Mouse (Mus musculus) spleen, embryonic (tissue): ENCODE data around the gene Galntl5.
"Not testable (repeated sequence)": the region's sequence is repeated elsewhere in the genome, so short reads cannot be mapped to it uniquely, and the experiment has no call there.

Experiments used
- CTCF ChIA-PET: fragments of 350-600 bp; sonication (Branson Sonifier 250); formaldehyde crosslinking; loops from one replicate; lab custom pipeline; 2022; lab: Charles Lee

Gene Galntl5

DNA sequence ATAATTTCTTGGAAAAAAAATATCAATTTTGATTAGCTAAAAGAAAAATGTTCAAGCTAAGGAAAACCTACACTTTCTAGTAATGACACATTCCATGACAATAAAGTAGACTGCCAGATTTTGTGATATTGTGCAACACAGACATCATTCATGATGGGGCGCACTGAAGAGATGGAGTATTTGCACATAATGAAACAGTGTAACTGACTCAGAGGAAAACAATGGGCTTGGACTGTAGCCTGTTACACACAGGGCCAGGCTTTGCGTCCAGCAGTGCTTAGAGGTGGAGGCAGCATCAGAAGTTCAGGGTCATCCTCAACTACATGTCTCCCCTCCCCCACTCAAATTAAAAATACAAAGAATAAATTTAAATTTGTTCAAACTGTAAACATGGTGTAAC is 9.3 kb downstream of the Galntl5 start:
- CTCF ChIA-PET, result no interaction called here

DNA sequence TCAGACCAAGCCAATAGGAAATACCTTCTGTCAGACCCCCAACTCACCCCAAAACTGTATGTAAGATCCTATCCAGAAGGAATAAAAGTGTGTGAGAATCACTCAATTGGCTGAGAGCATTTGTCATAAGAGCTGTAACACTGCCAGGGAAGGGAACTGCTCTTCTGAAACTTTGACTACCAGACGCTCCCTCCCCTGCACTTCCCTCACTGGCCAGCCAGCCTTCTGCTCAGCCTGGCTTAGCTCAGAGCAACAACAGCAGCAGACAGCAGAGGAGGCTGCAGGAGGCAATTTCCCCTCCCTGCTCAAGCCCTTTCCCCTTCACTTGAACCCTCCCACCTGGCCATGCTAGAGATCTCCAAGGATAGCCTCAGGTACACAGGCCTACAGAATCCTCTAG is 30.6 kb downstream of the Galntl5 start:
- CTCF ChIA-PET, result no interaction called here

DNA sequence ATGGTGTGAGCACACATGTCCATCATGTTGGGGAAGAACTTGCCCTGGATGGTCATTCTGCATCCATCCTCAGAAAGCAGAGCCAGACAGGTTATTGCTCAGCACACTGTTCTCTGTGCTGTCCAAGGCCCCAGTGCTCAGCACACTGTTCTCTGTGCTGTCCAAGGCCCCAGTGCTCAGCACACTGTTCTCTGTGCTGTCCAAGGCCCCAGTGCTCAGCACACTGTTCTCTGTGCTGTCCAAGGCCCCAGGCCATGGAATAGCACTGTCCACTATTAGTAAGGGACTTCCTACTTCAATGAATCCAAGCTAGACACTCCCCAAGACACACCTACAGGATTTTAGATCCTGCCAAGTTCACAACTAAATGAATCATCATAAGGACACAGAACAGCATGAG is 32.0 kb downstream of the Galntl5 start:
- CTCF ChIA-PET, result not testable (repeated sequence)

DNA sequence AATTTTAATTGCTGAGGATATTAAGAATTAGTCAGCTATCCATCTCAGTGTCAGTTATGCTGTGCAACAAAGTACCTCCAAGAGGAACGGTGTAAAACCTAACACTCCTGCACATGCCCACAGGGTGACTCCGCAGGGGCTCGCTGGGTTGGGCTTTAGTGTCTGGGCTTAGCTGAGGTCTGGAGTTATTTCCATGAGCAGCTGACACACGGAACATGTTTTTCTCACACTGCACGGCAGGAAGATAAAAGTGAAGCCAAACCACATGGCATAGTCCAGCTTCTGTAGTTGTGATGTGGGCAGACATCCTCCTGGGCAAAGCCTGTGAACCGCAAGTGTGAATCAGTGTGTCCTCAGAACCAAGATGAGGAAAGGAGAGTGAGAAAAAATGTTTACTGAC is 33.7 kb downstream of the Galntl5 start:
- CTCF ChIA-PET, result no interaction called here

DNA sequence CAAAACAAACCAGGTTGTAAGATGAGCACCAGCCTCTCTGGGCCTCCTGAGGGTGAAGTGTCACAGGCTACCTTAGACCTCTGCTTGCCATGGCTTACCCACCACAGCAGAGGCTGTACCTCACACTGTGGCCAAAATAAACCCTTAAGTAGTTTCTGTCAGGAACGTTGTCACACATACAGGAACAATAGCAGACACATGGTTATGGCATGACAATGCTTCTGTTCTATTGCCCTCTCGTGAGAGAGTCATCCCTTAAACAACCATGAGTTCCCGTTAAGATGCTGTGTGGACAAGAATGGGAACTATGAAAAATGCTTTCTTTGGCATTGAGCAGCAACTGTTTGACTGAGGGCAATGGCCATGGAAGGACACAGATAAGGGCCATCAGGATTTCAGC is 40.3 kb downstream of the Galntl5 start, which contains the start of gene Galnt11:
TSS of gene Galnt11 (plus strand) at position 301 of the 400 bp plus-strand sequence.
- CTCF ChIA-PET, result no interaction called here

DNA sequence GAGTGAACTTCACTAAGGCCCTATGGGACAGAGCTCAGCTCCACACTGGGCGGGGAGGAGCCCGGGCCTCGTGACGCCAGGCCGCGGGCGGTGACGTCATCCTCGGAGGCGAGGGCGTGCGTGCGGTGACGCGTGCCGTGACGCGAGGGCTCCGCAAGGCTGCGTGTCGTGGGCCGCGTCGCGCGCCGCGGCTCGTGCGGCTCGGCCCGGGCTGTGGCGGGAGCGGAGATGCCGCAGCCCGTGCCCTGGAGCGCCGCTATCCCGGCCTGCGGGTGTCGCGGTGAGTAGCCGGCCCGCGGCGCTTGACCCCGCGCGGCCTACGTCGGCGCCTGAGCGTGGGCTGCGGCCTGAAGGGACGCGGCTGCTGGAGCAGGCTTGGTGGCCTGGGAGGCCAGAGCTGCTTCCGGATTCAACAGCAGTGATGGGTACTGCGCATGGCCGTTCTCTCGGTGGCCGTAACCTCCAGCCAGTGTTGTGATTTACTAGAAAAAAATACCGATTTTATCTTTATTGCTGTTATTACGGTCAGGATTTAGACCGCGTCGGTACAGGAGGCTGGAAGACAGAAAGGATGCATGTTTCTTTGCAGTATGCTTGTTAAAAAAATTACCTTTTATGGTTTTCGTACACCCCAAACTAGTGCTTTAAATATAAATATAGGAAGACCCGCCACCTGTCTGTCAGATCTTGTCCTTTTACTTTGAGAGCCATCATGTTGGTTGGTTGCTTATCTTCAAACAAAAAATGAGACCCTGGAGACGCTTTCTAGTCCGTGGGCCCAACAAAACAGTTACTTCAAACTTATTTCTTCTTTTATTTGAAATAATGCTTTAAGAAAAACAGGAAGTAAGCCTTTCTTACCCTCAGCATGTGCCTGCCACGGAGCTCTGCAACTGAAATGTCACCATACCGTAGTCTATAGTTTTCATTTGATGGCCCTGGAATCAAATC is 41.8 kb downstream of the Galntl5 start, which contains the start of gene E130116L18Rik:
TSS of gene E130116L18Rik (minus strand) at position 402 of the 951 bp plus-strand sequence.
- CTCF ChIA-PET, result no interaction called here

DNA sequence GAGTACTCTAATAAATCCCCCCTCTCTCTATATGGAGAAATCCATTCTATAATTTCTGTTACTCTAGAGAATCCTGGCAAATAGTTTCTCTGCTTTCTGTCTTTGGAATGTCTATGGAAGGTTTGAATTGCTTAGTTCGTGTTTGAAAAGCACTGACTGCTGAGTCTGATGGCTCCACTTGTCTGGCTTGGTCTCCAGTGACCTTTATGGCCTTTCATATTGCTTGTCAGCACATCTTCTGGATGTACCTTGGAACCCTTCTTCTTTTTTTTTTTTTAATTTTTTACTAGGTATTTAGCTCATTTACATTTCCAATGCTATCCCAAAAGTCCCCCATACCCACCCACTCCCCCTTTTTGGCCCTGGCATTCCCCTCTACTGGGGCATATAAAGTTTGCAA is 43.1 kb downstream of the Galntl5 start:
- CTCF ChIA-PET, result interaction anchor here (1.0 kb wide), 1 partner anchor 22 kb away, joined by 3 read pairs; no protein-coding TSS in a partner anchor

DNA sequence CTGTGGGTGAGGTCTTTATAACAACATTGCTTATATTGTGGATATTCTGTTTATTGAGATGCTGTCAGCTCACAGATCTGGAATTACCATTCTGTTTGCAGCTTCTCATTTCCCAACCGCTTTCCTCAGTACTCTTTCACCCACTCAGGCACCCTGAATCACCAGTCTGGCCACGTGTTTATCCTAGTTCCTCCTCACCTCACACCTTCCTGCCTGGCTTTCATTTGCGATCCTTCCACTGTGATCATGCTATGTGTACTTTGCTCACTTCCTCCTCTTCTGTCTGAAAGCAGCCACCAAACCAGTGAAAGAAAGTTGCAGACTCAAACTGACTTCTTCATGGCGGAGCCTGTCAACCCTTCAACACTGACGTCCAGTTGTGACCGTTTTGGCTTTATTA is 61.8 kb downstream of the Galntl5 start:
- CTCF ChIA-PET, result interaction anchor here (0.6 kb wide), 1 partner anchor 333 kb away, joined by 3 read pairs; no protein-coding TSS in a partner anchor

DNA sequence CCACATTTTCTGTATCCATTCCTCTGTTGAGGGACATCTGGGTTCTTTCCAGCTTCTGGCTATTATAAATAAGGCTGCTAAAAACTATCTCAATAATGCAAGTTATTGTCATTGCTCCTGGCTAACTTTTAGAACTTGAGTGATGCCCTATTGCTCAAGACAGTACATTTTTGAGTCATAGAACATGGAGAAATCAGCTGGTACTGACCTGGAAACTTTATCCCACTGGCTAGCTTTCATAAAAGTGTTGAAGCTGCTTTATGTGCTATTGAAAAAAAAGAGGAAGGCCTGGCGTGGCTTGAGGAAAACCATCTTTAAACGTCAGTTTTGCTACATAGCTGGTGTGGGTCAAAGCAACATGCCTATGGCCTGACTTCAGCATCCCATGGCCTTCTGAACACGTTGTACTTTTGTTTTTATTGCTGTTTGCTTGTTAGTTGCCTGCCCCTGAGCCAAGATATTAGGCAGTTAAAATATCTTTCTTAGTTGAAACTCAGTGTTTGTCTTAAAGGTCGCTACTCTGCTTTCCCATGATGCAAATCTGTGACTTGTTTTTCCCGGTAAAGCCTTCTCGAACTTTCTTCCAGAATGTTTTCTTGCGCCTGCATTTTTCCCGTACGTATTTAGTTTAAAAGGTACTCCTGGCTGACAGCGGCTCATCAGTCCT is 64.7 kb downstream of the Galntl5 start:
- CTCF ChIA-PET, result interaction anchor here (1.2 kb wide), 1 partner anchor 21 kb away, joined by 3 read pairs; no protein-coding TSS in a partner anchor

DNA sequence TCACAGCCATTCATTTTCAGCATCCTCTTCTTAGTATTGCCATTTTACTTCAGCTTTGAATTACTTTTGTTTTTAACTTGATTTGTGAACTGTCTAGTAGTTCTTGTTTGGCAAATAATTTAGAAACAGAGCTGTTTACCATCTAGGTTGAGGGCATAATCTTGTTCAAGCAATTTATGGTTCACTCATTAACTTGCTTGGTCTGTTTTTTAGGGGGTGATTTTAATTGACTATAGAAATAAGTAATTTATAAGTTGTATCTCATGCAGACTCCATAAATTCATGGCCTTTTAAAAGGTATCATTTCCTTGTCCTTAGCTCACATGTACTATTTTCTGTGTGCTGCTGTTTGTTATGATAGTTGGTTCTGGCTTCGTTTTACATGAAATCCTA is 65.2 kb downstream of the Galntl5 start:
- CTCF ChIA-PET, result interaction anchor here (1.2 kb wide), 1 partner anchor 22 kb away, joined by 3 read pairs; no protein-coding TSS in a partner anchor

DNA sequence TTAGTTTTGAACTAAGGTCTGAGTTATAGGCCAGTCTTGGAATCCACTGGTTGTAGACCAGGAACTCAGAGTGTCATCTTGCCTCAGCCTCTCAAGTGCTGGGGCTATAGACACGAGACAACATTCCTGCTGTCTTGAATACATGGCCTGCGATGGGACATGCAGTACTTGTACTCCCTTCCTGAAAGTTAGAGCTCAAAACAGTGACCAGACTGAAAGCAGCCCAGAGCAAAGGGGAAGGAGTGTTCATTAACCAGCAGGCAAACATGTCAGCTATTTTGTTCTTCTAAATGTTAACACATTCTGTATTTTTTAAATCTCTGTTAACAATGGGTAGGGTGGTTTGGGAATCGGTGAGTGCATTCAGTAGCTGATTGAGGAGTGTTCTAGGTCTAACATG is 65.8 kb downstream of the Galntl5 start:
- CTCF ChIA-PET, result interaction anchor here (0.6 to 1.2 kb wide), 2 partner anchors 23 to 148 kb away, joined by 3 to 5 read pairs; no protein-coding TSS in a partner anchor

DNA sequence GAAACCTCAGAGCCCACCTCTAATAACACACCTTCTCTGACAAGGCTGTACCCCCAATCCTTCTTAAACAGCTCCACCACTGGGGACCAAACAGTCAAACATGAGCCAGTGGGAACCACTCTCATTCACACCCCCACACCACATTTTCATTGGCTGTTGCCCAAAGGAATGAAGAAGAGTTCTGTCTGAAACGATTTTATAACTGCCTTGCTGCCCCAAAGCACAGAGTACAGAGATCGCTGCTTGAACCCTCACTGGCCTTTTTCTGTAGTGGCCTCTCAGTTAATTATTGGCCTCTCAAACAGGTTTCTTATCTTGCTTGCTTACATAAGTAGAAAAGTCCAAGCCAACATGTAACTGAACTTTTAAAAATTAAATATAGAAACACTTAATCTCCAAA is 71.2 kb downstream of the Galntl5 start:
- CTCF ChIA-PET, result no interaction called here

DNA sequence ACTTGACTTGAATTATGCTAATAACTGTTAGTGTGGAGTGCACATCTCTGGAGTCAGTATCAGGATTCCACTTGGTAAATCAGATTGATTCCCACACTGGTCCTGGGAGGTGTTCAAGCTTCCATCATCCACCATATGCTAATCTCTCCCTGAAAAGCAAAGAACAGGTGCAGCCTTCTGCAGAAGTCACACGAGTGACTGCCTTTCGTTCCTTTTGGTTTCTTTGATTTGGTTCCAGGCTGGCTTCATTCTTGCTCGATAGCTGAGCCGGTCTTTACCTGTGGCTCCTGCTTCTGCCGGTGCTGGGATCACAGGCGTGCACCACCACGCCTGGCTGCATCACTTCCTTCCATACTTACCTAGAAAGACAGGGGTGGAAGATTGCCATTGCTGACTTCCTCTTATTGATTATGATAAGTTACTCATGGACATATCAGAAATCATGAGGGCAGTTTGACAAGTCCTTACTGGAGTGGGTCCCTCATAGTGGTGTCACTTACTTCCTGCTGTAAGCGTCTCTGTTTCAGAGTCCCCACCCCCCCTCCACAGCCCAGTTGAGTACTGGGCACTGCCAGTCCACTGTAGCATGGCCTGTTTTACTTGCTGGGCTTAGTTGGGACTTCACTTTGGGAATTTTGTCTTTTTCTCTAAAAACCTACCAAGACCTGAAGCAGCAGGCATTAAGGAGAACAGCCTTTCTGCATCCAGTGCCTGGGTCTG is 71.7 kb downstream of the Galntl5 start:
- CTCF ChIA-PET, result no interaction called here

DNA sequence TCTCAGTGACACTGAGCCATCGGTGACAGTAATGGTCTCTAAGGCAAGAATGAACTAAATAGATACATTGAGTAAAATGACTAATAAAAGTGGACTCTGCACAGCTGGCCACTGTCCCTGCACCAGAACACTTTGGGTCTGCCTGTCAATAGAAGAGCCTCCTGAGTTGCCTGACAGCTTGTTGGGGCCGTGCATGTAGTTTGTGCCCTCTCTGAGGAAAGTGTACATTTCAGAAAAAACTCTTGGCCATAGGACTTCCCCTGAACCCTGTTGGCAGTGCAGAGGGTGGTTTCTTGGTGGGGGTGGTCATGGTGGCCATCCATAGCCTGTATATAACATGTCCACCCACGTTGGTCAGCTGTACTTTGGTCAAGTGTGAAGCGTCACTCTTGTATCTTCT is 73.2 kb downstream of the Galntl5 start:
- CTCF ChIA-PET, result no interaction called here

DNA sequence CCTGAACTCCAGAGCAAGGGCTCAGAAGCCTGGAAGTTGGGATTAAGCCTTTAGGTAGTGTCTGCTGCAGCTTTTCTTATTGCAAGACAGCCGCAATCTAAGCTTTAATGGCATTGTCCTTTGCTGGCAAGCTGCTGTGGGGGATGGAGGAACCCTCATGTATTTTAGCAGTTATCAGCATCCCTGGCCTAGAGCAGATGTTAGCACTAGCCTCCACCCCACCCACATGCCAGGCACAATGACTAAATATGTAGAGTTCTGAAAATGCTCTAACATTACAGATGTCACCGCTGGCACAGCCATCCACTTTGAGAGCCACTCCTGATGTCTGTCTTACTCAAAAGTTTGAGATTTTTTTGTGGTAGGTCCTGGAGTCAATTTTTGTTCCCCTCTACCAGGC is 75.4 kb downstream of the Galntl5 start:
- CTCF ChIA-PET, result no interaction called here

DNA sequence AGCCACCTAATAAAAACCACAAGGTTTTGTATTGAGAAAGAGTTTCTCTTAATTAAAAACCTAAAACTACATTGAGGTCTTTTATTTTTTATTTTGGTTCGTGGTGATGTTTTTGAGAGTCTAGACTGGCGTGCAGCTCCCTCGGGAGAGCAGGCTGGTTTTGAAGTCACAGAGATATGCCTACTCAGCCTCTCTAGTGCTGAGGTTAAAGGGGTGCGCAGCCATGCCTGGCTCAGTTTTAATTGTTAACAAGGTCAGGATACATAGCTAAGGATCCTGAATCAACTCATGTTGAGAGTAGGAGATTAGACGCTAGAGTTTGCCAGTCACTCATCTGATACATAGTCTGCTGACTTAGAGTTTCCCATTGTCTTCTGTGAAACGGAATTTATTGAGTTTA is 80.2 kb downstream of the Galntl5 start:
- CTCF ChIA-PET, result no interaction called here

DNA sequence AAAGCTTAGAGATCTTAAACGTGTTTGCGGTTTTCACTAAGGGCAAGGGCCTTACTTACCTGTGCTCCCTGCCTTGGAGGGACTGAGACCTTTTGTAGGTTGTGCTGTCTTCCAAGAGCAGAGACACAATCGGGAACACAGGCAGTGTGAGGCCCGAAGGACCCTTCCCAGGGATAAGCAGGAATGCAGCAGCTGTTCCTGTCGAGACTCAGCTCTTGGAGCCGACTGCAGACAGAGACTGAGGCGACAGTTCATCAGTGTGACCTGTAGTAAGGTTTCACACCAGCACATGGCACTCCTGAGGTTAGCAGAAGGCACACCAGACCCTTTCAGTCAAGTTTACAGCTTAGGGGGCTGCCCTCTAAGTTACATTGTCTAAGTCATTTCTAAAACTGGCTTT is 81.0 kb downstream of the Galntl5 start:
- CTCF ChIA-PET, result no interaction called here

DNA sequence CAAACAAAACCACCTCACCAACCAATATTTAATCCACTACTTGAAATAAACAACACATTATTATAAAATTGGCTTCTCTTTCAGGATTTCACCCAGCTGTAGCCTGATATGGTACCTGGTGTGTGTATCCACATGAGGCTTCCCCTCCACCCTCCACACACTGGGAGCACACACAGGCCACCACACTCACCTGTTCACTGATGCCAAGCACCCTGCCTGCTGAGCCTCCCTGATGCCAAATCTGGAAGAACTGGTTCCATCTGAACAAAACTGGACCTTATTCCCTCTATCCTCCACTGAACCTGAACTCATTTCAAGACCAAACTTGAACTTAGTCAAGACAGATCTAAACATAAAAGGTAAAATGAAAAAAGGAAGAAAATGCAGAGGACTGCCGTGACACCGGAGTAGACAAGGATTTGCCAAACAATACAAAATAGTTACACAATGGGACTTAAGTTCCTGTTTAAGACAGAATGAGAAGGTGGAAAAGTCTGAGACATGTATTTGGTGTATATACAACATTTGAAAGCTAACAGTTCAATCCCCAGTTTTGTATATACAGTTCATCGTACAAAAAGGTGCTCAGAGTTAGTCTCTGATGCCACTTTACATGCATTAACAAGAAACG is 87.1 kb downstream of the Galntl5 start:
- CTCF ChIA-PET, result interaction anchor here (0.6 kb wide), 1 partner anchor 39 kb away, joined by 4 read pairs; no protein-coding TSS in a partner anchor
